Mouse (Mus musculus): ENCODE data around the gene Olfr159. TPM values are rescaled to one million over a fixed set of nuclear protein-coding genes. Genes with fewer than 3 reads are reported as not detected.

The Olfr159 gene
- polyA plus RNA-seq, 1 experiment from 2014 or later, result not detected

- peaks cover 13% of the 10 kb centered on the region for H3K4me1 ChIP-seq
- no peak overlapping the region for H3K4me3 ChIP-seq
- H3K4me2 ChIP-seq, result no peak overlapping the region
- H3K36me3 ChIP-seq, result no peaks in the 10 kb centered on the region
- H3K9ac ChIP-seq, result no peak overlapping the region
- no peaks in the 10 kb centered on the region for H3K9me3 ChIP-seq
- H3K27me3 ChIP-seq, result no peaks in the 10 kb centered on the region
- no peak for ATAC-seq (ENCODE audit: insufficient number of reproducible peaks, insufficient read depth, low FRiP score, low TSS enrichment, low read depth)
- WGBS, result 77% methylated on average over 6 of the region's 6 CpGs
- H3K27ac ChIP-seq, result no peak overlapping the region
Measured at GRCm38 (mm10) chr4:43757213-43757612, 13.6 kb downstream of the Olfr159 start.

GRCm38 (mm10) chr4:43745187-43745586 is 25.6 kb downstream of the Olfr159 start:
- peaks cover 3% of the 10 kb centered on the region; the same call in 1 of the 2 replicates for H3K4me1 ChIP-seq

GRCm38 (mm10) chr4:43743099-43743498 is 27.7 kb downstream of the Olfr159 start:
- no peaks in the 10 kb centered on the region for H3K36me3 ChIP-seq
- no peak for ATAC-seq (ENCODE audit: insufficient number of reproducible peaks, insufficient read depth, low FRiP score, low TSS enrichment, low read depth)
- H3K4me2 ChIP-seq, result no peak overlapping the region
- H3K9me3 ChIP-seq, result no peaks in the 10 kb centered on the region
- H3K9ac ChIP-seq, result no peak overlapping the region
- H3K27ac ChIP-seq, result no peak overlapping the region
- H3K27me3 ChIP-seq, result no peaks in the 10 kb centered on the region
- H3K4me3 ChIP-seq, result no peak overlapping the region
- H3K4me1 ChIP-seq, result peaks cover 3% of the 10 kb centered on the region; the same call in 1 of the 2 replicates
- 33% methylated on average over 1 of the region's 1 CpGs for WGBS

More at GRCm38 (mm10) chr4:43745187-43745586, 25.6 kb downstream of the Olfr159 start:
- 15% methylated on average over 6 of the region's 6 CpGs for WGBS
- no peaks in the 10 kb centered on the region for H3K9me3 ChIP-seq
- no peak for ATAC-seq (ENCODE audit: insufficient number of reproducible peaks, insufficient read depth, low FRiP score, low TSS enrichment, low read depth)
- no peak overlapping the region for H3K4me2 ChIP-seq
- H3K9ac ChIP-seq, result no peak overlapping the region
- H3K27me3 ChIP-seq, result no peaks in the 10 kb centered on the region
- no peak overlapping the region for H3K27ac ChIP-seq
- no peaks in the 10 kb centered on the region for H3K36me3 ChIP-seq
- H3K4me3 ChIP-seq, result no peak overlapping the region

GRCm38 (mm10) chr4:43742637-43743036 is 28.2 kb downstream of the Olfr159 start:
- Histone ChIP-seq H3K9me3 (no peaks in the 10 kb centered on the region), H3K27ac (no peak overlapping the region), H3K9ac (no peak overlapping the region), H3K36me3 (no peaks in the 10 kb centered on the region), H3K4me1 (peaks cover 3% of the 10 kb centered on the region; the same call in 1 of the 2 replicates), H3K4me2 (no peak overlapping the region), H3K4me3 (no peak overlapping the region), H3K27me3 (no peaks in the 10 kb centered on the region)
- no peak for ATAC-seq (ENCODE audit: insufficient number of reproducible peaks, insufficient read depth, low FRiP score, low TSS enrichment, low read depth)
- WGBS, result 17% methylated on average over 4 of the region's 4 CpGs

- Histone ChIP-seq H3K4me2 (no peak overlapping the region), H3K36me3 (no peaks in the 10 kb centered on the region), H3K9me3 (no peaks in the 10 kb centered on the region), H3K4me1 (peaks cover 3% of the 10 kb centered on the region; the same call in 1 of the 2 replicates), H3K27me3 (no peaks in the 10 kb centered on the region), H3K9ac (no peak overlapping the region), H3K4me3 (no peak overlapping the region), H3K27ac (no peak overlapping the region)
- 60% methylated on average over 5 of the region's 5 CpGs for WGBS
- no peak for ATAC-seq (ENCODE audit: insufficient number of reproducible peaks, insufficient read depth, low FRiP score, low TSS enrichment, low read depth)
Measured at GRCm38 (mm10) chr4:43741526-43741925, 29.3 kb downstream of the Olfr159 start.

- Histone ChIP-seq H3K36me3 (no peaks in the 10 kb centered on the region), H3K4me2 (no peak overlapping the region), H3K27me3 (no peaks in the 10 kb centered on the region), H3K4me1 (peaks cover 7% of the 10 kb centered on the region; the same call in 1 of the 2 replicates), H3K9me3 (no peaks in the 10 kb centered on the region), H3K9ac (no peak overlapping the region), H3K4me3 (no peak overlapping the region), H3K27ac (no peak overlapping the region)
- no peak for ATAC-seq (ENCODE audit: insufficient number of reproducible peaks, insufficient read depth, low FRiP score, low TSS enrichment, low read depth)
- WGBS, result 73% methylated on average over 8 of the region's 8 CpGs
Measured at GRCm38 (mm10) chr4:43738989-43739674, 31.7 kb downstream of the Olfr159 start.

- no peak overlapping the region for H3K27ac ChIP-seq
- H3K27me3 ChIP-seq, result no peaks in the 10 kb centered on the region
- no peaks in the 10 kb centered on the region for H3K36me3 ChIP-seq
- no peak for ATAC-seq (ENCODE audit: insufficient number of reproducible peaks, insufficient read depth, low FRiP score, low TSS enrichment, low read depth)
- no peak overlapping the region for H3K9ac ChIP-seq
- no peak overlapping the region for H3K4me2 ChIP-seq
- WGBS, result 47% methylated on average over 6 of the region's 6 CpGs
- H3K4me3 ChIP-seq, result no peak overlapping the region
- no peaks in the 10 kb centered on the region for H3K9me3 ChIP-seq
- peaks cover 5% of the 10 kb centered on the region; the same call in 1 of the 2 replicates for H3K4me1 ChIP-seq
Measured at GRCm38 (mm10) chr4:43737144-43737543, 33.7 kb downstream of the Olfr159 start.

- H3K9me3 ChIP-seq, result no peaks in the 10 kb centered on the region
- WGBS, result 84% methylated on average over 5 of the region's 5 CpGs
- no peaks in the 10 kb centered on the region for H3K36me3 ChIP-seq
- ATAC-seq (ENCODE audit: insufficient number of reproducible peaks, insufficient read depth, low FRiP score, low TSS enrichment, low read depth), result no peak
- no peak overlapping the region for H3K27ac ChIP-seq
- H3K4me1 ChIP-seq, result 0 out of 2 replicates have a peak, but pooled peaks cover 4% of the 10 kb centered on the region
- no peak overlapping the region for H3K4me3 ChIP-seq
- no peaks in the 10 kb centered on the region for H3K27me3 ChIP-seq
- no peak overlapping the region for H3K4me2 ChIP-seq
- H3K9ac ChIP-seq, result no peak overlapping the region
Measured at GRCm38 (mm10) chr4:43733186-43733585, 37.6 kb downstream of the Olfr159 start.

GRCm38 (mm10) chr4:43732171-43732570 is 38.6 kb downstream of the Olfr159 start:
- H3K4me2 ChIP-seq, result no peak overlapping the region
- H3K36me3 ChIP-seq, result no peaks in the 10 kb centered on the region
- H3K9ac ChIP-seq, result no peak overlapping the region
- H3K27ac ChIP-seq, result no peak overlapping the region
- no peaks in the 10 kb centered on the region for H3K27me3 ChIP-seq
- H3K9me3 ChIP-seq, result no peaks in the 10 kb centered on the region
- H3K4me3 ChIP-seq, result no peak overlapping the region
- peaks cover 9% of the 10 kb centered on the region; the same call in 1 of the 2 replicates for H3K4me1 ChIP-seq
- 35% methylated on average over 1 of the region's 1 CpGs for WGBS
- no peak for ATAC-seq (ENCODE audit: insufficient number of reproducible peaks, insufficient read depth, low FRiP score, low TSS enrichment, low read depth)

- H3K4me1 ChIP-seq, result peaks cover 17% of the 10 kb centered on the region
- no peaks in the 10 kb centered on the region for H3K9me3 ChIP-seq
- H3K27me3 ChIP-seq, result no peaks in the 10 kb centered on the region
- no peaks in the 10 kb centered on the region for H3K36me3 ChIP-seq
- no peak overlapping the region for H3K4me3 ChIP-seq
- WGBS, result 73% methylated on average over 21 of the region's 21 CpGs
- H3K27ac ChIP-seq, result no peak overlapping the region
- no peak overlapping the region for H3K4me2 ChIP-seq
- no peak for ATAC-seq (ENCODE audit: insufficient number of reproducible peaks, insufficient read depth, low FRiP score, low TSS enrichment, low read depth)
- H3K9ac ChIP-seq, result no peak overlapping the region
Measured at GRCm38 (mm10) chr4:43730750-43731297, 40.0 kb downstream of the Olfr159 start.

- Histone ChIP-seq H3K27ac (no peak within 1 kb of the TSS), H3K4me3 (no peak within 1 kb of the TSS), H3K4me2 (no peak within 1 kb of the TSS), H3K9me3 (no peaks in the 10 kb centered on the region), H3K27me3 (no peaks in the 10 kb centered on the region), H3K36me3 (no peaks in the 10 kb centered on the region), H3K9ac (no peak within 1 kb of the TSS), H3K4me1 (peaks cover 13% of the 10 kb centered on the region)
- WGBS, result 62% methylated on average over 14 of the region's 14 CpGs
- ATAC-seq (ENCODE audit: insufficient number of reproducible peaks, insufficient read depth, low FRiP score, low TSS enrichment, low read depth), result no peak
Measured at GRCm38 (mm10) chr4:43729794-43730550, 40.8 kb downstream of the Olfr159 start, which contains the start of gene Spaar. Spaar (plus strand) TSS chr4:43730034.
